Mouse (Mus musculus) limb, embryonic 15.5 days (tissue): ENCODE measurements at regions not wholly inside any gene's neighbourhood (a gene's known extent, or its start where the extent isn't known, plus 50 kb on each side); places are given as distances from the start of the nearest gene placed in this dataset.

ENCODE experiments used
- ATAC-seq: fragments of 200-750 bp; cut with Nextera tagmentation; 2 replicates; pipeline ENCODE4 v1.8.0; 2017; ENCODE audit warnings: low read depth, moderate TSS enrichment; ENCODE audit not compliant: insufficient number of reproducible peaks, low FRiP score, low TSS enrichment
- H3K27ac ChIP-seq: fragments of 300-500 bp; sonication (generic); 2 replicates; pipeline ENCODE4 v1.5.1; 2015; ENCODE audit warnings: moderate library complexity, mild to moderate bottlenecking, inconsistent platforms
- H3K27me3 ChIP-seq: fragments of 300-500 bp; sonication (generic); 2 replicates; pipeline ENCODE4 v1.6.1; 2015; ENCODE audit warnings: inconsistent platforms
- H3K36me3 ChIP-seq: fragments of 300-500 bp; sonication (generic); 2 replicates; pipeline ENCODE4 v1.6.1; 2015; ENCODE audit warnings: inconsistent platforms
- H3K4me1 ChIP-seq: fragments of 300-500 bp; sonication (generic); 2 replicates; pipeline ENCODE4 v1.6.1; 2015; ENCODE audit warnings: inconsistent platforms
- H3K4me2 ChIP-seq: fragments of 300-500 bp; sonication (generic); 2 replicates; pipeline ENCODE4 v1.6.1; 2015; ENCODE audit warnings: mild to moderate bottlenecking, inconsistent platforms
- H3K4me3 ChIP-seq: fragments of 300-500 bp; sonication (generic); 2 replicates; pipeline ENCODE4 v1.5.1; 2015; ENCODE audit warnings: mild to moderate bottlenecking, inconsistent platforms
- H3K9ac ChIP-seq: fragments of 300-500 bp; sonication (generic); 2 replicates; pipeline ENCODE4 v1.6.1; 2015; ENCODE audit warnings: inconsistent platforms
- H3K9me3 ChIP-seq: fragments of 300-500 bp; sonication (generic); 2 replicates; pipeline ENCODE4 v1.6.1; 2016; ENCODE audit warnings: inconsistent platforms
- WGBS: fragments of 180-500 bp; shearing (Covaris S2); methylation state at CpG from one replicate; pipeline ENCODE4 v1.1.7; 2015; 5-methylcytosine and 5-hydroxymethylcytosine counted together

- H3K27me3 ChIP-seq = peaks cover 9% of the 10 kb centered on the region
- H3K4me2 ChIP-seq = no peak overlapping the region
- no peaks in the 10 kb centered on the region; the same call in 1 of the 2 replicates for H3K4me1 ChIP-seq
- no peak overlapping the region for H3K27ac ChIP-seq
- no peak overlapping the region for H3K4me3 ChIP-seq
- no peak for ATAC-seq
- H3K9ac ChIP-seq = no peak overlapping the region
- no peaks in the 10 kb centered on the region for H3K9me3 ChIP-seq
- 55% methylated on average over 5 of the region's 5 CpGs for WGBS
- H3K36me3 ChIP-seq = no peaks in the 10 kb centered on the region
Measured at GRCm38 (mm10) chr12:78059965-78060364, 134.1 kb upstream of the Gm6657 start.

GRCm38 (mm10) chr12:78066024-78066423, 128.0 kb upstream of the Gm6657 start:
- Histone ChIP-seq H3K27ac (no peak overlapping the region), H3K4me3 (no peak overlapping the region), H3K4me2 (no peak overlapping the region), H3K36me3 (no peaks in the 10 kb centered on the region), H3K4me1 (peaks cover 8% of the 10 kb centered on the region), H3K27me3 (no peaks in the 10 kb centered on the region), H3K9me3 (no peaks in the 10 kb centered on the region), H3K9ac (no peak overlapping the region)
- whole genome bisulfite sequencing = 60% methylated on average over 6 of the region's 6 CpGs
- ATAC-seq = no peak

GRCm38 (mm10) chr12:78072935-78073334, 121.1 kb upstream of the Gm6657 start:
- Histone ChIP-seq H3K36me3 (no peaks in the 10 kb centered on the region), H3K9ac (no peak overlapping the region), H3K4me1 (peaks cover 4% of the 10 kb centered on the region; the same call in 1 of the 2 replicates), H3K4me3 (no peak overlapping the region), H3K27me3 (no peaks in the 10 kb centered on the region), H3K4me2 (no peak overlapping the region), H3K9me3 (no peaks in the 10 kb centered on the region), H3K27ac (no peak overlapping the region)
- WGBS = 86% methylated on average over 9 of the region's 9 CpGs
- ATAC-seq = no peak

GRCm38 (mm10) chr12:78074290-78074802, 119.7 kb upstream of the Gm6657 start:
- no peak overlapping the region for H3K4me3 ChIP-seq
- H3K27me3 ChIP-seq = no peaks in the 10 kb centered on the region
- H3K4me2 ChIP-seq = no peak overlapping the region
- peaks cover 4% of the 10 kb centered on the region; the same call in 1 of the 2 replicates for H3K4me1 ChIP-seq
- 81% methylated on average over 8 of the region's 8 CpGs for WGBS
- no peak for ATAC-seq
- no peaks in the 10 kb centered on the region for H3K36me3 ChIP-seq
- no peak overlapping the region for H3K9ac ChIP-seq
- H3K9me3 ChIP-seq = no peaks in the 10 kb centered on the region
- H3K27ac ChIP-seq = no peak overlapping the region

- no peaks in the 10 kb centered on the region for H3K9me3 ChIP-seq
- H3K9ac ChIP-seq = no peak overlapping the region
- H3K27ac ChIP-seq = no peak overlapping the region
- H3K27me3 ChIP-seq = no peaks in the 10 kb centered on the region
- H3K4me3 ChIP-seq = no peak overlapping the region
- ATAC-seq = no peak; the same call in 1 of the 2 replicates
- WGBS = 20% methylated on average over 5 of the region's 5 CpGs
- no peak overlapping the region for H3K4me2 ChIP-seq
- H3K4me1 ChIP-seq = peaks cover 7% of the 10 kb centered on the region; the same call in 1 of the 2 replicates
- no peaks in the 10 kb centered on the region for H3K36me3 ChIP-seq
Measured at GRCm38 (mm10) chr12:78077285-78077684, 116.8 kb upstream of the Gm6657 start.

- no peak overlapping the region for H3K4me2 ChIP-seq
- 75% methylated on average over 1 of the region's 1 CpGs for WGBS
- H3K9me3 ChIP-seq = no peaks in the 10 kb centered on the region
- H3K4me3 ChIP-seq = no peak overlapping the region
- peaks cover 7% of the 10 kb centered on the region; the same call in 1 of the 2 replicates for H3K4me1 ChIP-seq
- no peak for ATAC-seq
- no peak overlapping the region for H3K9ac ChIP-seq
- H3K36me3 ChIP-seq = no peaks in the 10 kb centered on the region
- H3K27ac ChIP-seq = no peak overlapping the region
- H3K27me3 ChIP-seq = no peaks in the 10 kb centered on the region
Measured at GRCm38 (mm10) chr12:78082163-78082562, 111.9 kb upstream of the Gm6657 start.

- no peak for ATAC-seq
- H3K27me3 ChIP-seq = no peaks in the 10 kb centered on the region
- H3K4me2 ChIP-seq = no peak overlapping the region
- H3K4me3 ChIP-seq = no peak overlapping the region
- WGBS = 88% methylated on average over 5 of the region's 5 CpGs
- H3K9ac ChIP-seq = no peak overlapping the region
- H3K27ac ChIP-seq = no peak overlapping the region
- no peaks in the 10 kb centered on the region for H3K9me3 ChIP-seq
- H3K4me1 ChIP-seq = no peaks in the 10 kb centered on the region
- no peaks in the 10 kb centered on the region for H3K36me3 ChIP-seq
Measured at GRCm38 (mm10) chr12:78086016-78086415, 108.0 kb upstream of the Gm6657 start.

- no peaks in the 10 kb centered on the region for H3K9me3 ChIP-seq
- H3K4me1 ChIP-seq = no peaks in the 10 kb centered on the region
- H3K27ac ChIP-seq = no peak overlapping the region
- no peaks in the 10 kb centered on the region for H3K36me3 ChIP-seq
- H3K27me3 ChIP-seq = 0 out of 2 replicates have a peak, but pooled peaks cover 2% of the 10 kb centered on the region
- 47% methylated on average over 1 of the region's 1 CpGs for WGBS
- no peak overlapping the region for H3K4me3 ChIP-seq
- no peak overlapping the region for H3K9ac ChIP-seq
- no peak overlapping the region for H3K4me2 ChIP-seq
- ATAC-seq = no peak
Measured at GRCm38 (mm10) chr12:78087921-78088320, 106.1 kb upstream of the Gm6657 start.

GRCm38 (mm10) chr12:78094471-78094870, 99.6 kb upstream of the Gm6657 start:
- Histone ChIP-seq H3K9me3 (no peaks in the 10 kb centered on the region), H3K4me1 (peaks cover 11% of the 10 kb centered on the region), H3K4me2 (no peak overlapping the region), H3K36me3 (no peaks in the 10 kb centered on the region), H3K4me3 (no peak overlapping the region), H3K27me3 (0 out of 2 replicates have a peak, but pooled peaks cover 2% of the 10 kb centered on the region), H3K9ac (no peak overlapping the region), H3K27ac (no peak overlapping the region)
- 78% methylated on average over 4 of the region's 4 CpGs for WGBS
- no peak for ATAC-seq

GRCm38 (mm10) chr12:78095352-78095751, 98.7 kb upstream of the Gm6657 start:
- Histone ChIP-seq H3K27me3 (0 out of 2 replicates have a peak, but pooled peaks cover 2% of the 10 kb centered on the region), H3K4me3 (no peak overlapping the region), H3K9ac (no peak overlapping the region), H3K4me2 (no peak overlapping the region), H3K9me3 (no peaks in the 10 kb centered on the region), H3K27ac (no peak overlapping the region), H3K4me1 (peaks cover 14% of the 10 kb centered on the region), H3K36me3 (no peaks in the 10 kb centered on the region)
- WGBS = 57% methylated on average over 2 of the region's 2 CpGs
- ATAC-seq = no peak

- no peak overlapping the region for H3K4me2 ChIP-seq
- H3K27ac ChIP-seq = no peak overlapping the region
- H3K4me3 ChIP-seq = no peak overlapping the region
- no peaks in the 10 kb centered on the region for H3K36me3 ChIP-seq
- 78% methylated on average over 2 of the region's 2 CpGs for WGBS
- no peak for ATAC-seq
- H3K9me3 ChIP-seq = no peaks in the 10 kb centered on the region
- peaks cover 14% of the 10 kb centered on the region for H3K4me1 ChIP-seq
- H3K27me3 ChIP-seq = 0 out of 2 replicates have a peak, but pooled peaks cover 2% of the 10 kb centered on the region
- H3K9ac ChIP-seq = no peak overlapping the region
Measured at GRCm38 (mm10) chr12:78095916-78096315, 98.1 kb upstream of the Gm6657 start.

- ATAC-seq = no peak
- H3K36me3 ChIP-seq = no peaks in the 10 kb centered on the region
- no peak overlapping the region for H3K27ac ChIP-seq
- no peaks in the 10 kb centered on the region for H3K9me3 ChIP-seq
- no peak overlapping the region for H3K4me3 ChIP-seq
- no peak overlapping the region for H3K9ac ChIP-seq
- H3K27me3 ChIP-seq = 0 out of 2 replicates have a peak, but pooled peaks cover 2% of the 10 kb centered on the region
- H3K4me2 ChIP-seq = no peak overlapping the region
- H3K4me1 ChIP-seq = peaks cover 14% of the 10 kb centered on the region
- 59% methylated on average over 1 of the region's 1 CpGs for WGBS
Measured at GRCm38 (mm10) chr12:78097119-78097518, 96.9 kb upstream of the Gm6657 start.

GRCm38 (mm10) chr12:78097692-78098091, 96.3 kb upstream of the Gm6657 start:
- Histone ChIP-seq H3K36me3 (no peaks in the 10 kb centered on the region), H3K4me2 (no peak overlapping the region), H3K4me1 (peaks cover 14% of the 10 kb centered on the region), H3K9me3 (no peaks in the 10 kb centered on the region), H3K9ac (no peak overlapping the region), H3K4me3 (no peak overlapping the region), H3K27me3 (no peaks in the 10 kb centered on the region), H3K27ac (no peak overlapping the region)
- ATAC-seq = no peak
- 57% methylated on average over 2 of the region's 2 CpGs for WGBS
